ENCODE assay signal across 8 mouse cellular contexts in the genomic region with DNA sequence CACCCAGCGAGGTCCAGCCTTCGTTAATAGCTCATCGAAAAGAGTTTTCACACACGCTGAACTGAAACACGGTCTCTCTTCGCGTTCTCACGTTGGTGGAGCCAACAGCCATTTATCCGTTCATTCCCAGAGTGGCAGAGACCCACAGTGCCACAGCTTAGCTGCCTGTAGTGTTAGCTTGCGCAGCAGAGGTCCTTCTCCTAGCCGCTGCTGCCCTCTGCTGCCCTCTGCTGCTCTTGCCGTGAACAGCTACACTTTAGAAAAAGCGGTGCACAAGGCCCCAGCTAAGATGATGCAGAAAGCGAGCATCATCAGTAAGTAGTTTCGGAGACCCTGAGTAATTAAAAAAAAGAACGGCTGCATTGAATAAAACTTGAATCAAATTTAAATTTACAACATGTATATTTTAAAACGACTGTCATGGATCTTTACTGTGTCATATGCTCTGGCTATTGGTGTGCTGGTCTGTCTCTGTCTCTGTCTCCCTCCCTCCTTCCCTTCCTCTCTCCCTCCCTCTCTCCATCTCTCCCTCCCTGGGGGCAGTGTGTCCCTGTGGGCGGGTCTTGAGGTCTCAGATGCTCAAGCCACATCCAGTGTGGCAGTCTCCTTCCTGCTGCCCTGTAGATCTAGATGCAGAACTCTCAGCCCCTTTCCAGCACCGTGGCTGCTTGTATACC. TPM values are rescaled to one million over a fixed set of nuclear protein-coding genes. Genes with fewer than 3 reads are reported as not detected.
DNase-seq lines count a peak whose midpoint lies in the region; ATAC-seq and TF ChIP-seq lines count a peak whose summit lies in the region.

No protein-coding gene starts in this region.

- H3K9ac ChIP-seq in heart, adult 2 months (ENCODE audit: low read depth, low read length): no peak overlapping the region
- H3K9ac ChIP-seq in heart, embryonic 11.5 days (ENCODE audit: low read depth, low read length): no peak overlapping the region
- H3K9ac ChIP-seq in limb, embryonic 11.5 days (ENCODE audit: low read length): no peak overlapping the region
- H3K9ac ChIP-seq in midbrain, postnatal 0 days (replicated peaks; ENCODE audit: low read length, poor library complexity, severe bottlenecking): no peak overlapping the region

- TF ChIP-seq POLR2A in heart, adult 2 months (IDR thresholded peaks at IDR 0.05; ENCODE audit: insufficient read depth, low read depth, low read length): no peak
- TF ChIP-seq POLR2A in cortical plate, adult 2 months (IDR thresholded peaks at IDR 0.05; ENCODE audit: extremely low read depth, insufficient read depth, low read length): no peak
- no peak for TF ChIP-seq POLR2A in kidney, adult 2 months (IDR thresholded peaks at IDR 0.05; ENCODE audit: low read depth, low read length)

- no peaks in the 10 kb centered on the region for H3K27me3 ChIP-seq in heart, adult 2 months (ENCODE audit: control insufficient read depth, insufficient read depth, low read length)
- no peaks in the 10 kb centered on the region for H3K27me3 ChIP-seq in heart, embryonic 11.5 days (ENCODE audit: control insufficient read depth, insufficient read depth, low read length)
- H3K27me3 ChIP-seq in kidney, adult 2 months (replicated peaks; ENCODE audit: control insufficient read depth, insufficient read depth, low read length): no peaks in the 10 kb centered on the region
- no peaks in the 10 kb centered on the region for H3K27me3 ChIP-seq in limb, embryonic 11.5 days (ENCODE audit: control insufficient read depth, insufficient read depth, low read length)
- H3K27me3 ChIP-seq in midbrain, postnatal 0 days (ENCODE audit: insufficient read depth, low read length): no peaks in the 10 kb centered on the region

- no peak overlapping the region for H3K4me2 ChIP-seq in heart, embryonic 11.5 days
- H3K4me2 ChIP-seq in limb, embryonic 11.5 days (ENCODE audit: low read depth, severe bottlenecking): no peak overlapping the region
- peak overlapping the region; percentile 34; the same call in 1 of the 2 replicates for H3K4me2 ChIP-seq in midbrain, postnatal 0 days (ENCODE audit: low read depth, low read length, poor library complexity, severe bottlenecking)

- H3K36me3 ChIP-seq in heart, adult 2 months (ENCODE audit: control insufficient read depth, insufficient read depth, low read length): no peaks in the 10 kb centered on the region
- H3K36me3 ChIP-seq in heart, embryonic 11.5 days (ENCODE audit: control insufficient read depth, insufficient read depth, low read length): no peaks in the 10 kb centered on the region
- H3K36me3 ChIP-seq in kidney, adult 2 months (ENCODE audit: control insufficient read depth, insufficient read depth, low read length): no peaks in the 10 kb centered on the region
- no peaks in the 10 kb centered on the region for H3K36me3 ChIP-seq in limb, embryonic 11.5 days (ENCODE audit: control insufficient read depth, insufficient read depth, low read length)
- no peaks in the 10 kb centered on the region for H3K36me3 ChIP-seq in midbrain, postnatal 0 days (ENCODE audit: insufficient read depth, low read length)

- H3K9me3 ChIP-seq in heart, embryonic 11.5 days (replicated peaks; ENCODE audit: control insufficient read depth, low read length): no peaks in the 10 kb centered on the region
- no peaks in the 10 kb centered on the region for H3K9me3 ChIP-seq in limb, embryonic 11.5 days (ENCODE audit: control insufficient read depth, low read length)
- H3K9me3 ChIP-seq in midbrain, postnatal 0 days (ENCODE audit: low read length): no peaks in the 10 kb centered on the region

- H3K79me2 ChIP-seq in heart, adult 2 months (replicated peaks; ENCODE audit: control insufficient read depth, insufficient read depth, low read length): no peaks in the 10 kb centered on the region

- H3K4me1 ChIP-seq in heart, adult 2 months (ENCODE audit: control insufficient read depth, insufficient read depth, low read length): no peaks in the 10 kb centered on the region
- no peaks in the 10 kb centered on the region for H3K4me1 ChIP-seq in heart, embryonic 11.5 days (ENCODE audit: control insufficient read depth, insufficient read depth, low read length)
- peaks cover 3% of the 10 kb centered on the region for H3K4me1 ChIP-seq in cortical plate, adult 2 months (ENCODE audit: control insufficient read depth, insufficient read depth, low read length)
- no peaks in the 10 kb centered on the region for H3K4me1 ChIP-seq in kidney, adult 2 months (ENCODE audit: control insufficient read depth, insufficient read depth, low read length)
- H3K4me1 ChIP-seq in limb, embryonic 11.5 days (ENCODE audit: control insufficient read depth, insufficient read depth, low read length): no peaks in the 10 kb centered on the region
- H3K4me1 ChIP-seq in midbrain, postnatal 0 days (ENCODE audit: insufficient read depth, low read length): no peaks in the 10 kb centered on the region; the same call in 1 of the 2 replicates

- WGBS in heart, adult 2 months: 31% methylated on average over 19 of the region's 19 CpGs
- WGBS in heart, embryonic 11.5 days (ENCODE audit: insufficient replicate concordance): 28% methylated on average over 19 of the region's 19 CpGs
- WGBS in kidney, adult 2 months: 36% methylated on average over 19 of the region's 19 CpGs
- WGBS in limb, embryonic 11.5 days: 33% methylated on average over 19 of the region's 19 CpGs
- WGBS in midbrain, postnatal 0 days: 25% methylated on average over 19 of the region's 19 CpGs

- H3K27ac ChIP-seq in heart, adult 2 months: no peak overlapping the region
- H3K27ac ChIP-seq in heart, embryonic 11.5 days (ENCODE audit: low read depth, low read length): no peak overlapping the region
- no peak overlapping the region for H3K27ac ChIP-seq in cortical plate, adult 2 months (ENCODE audit: insufficient read depth, low read length)
- H3K27ac ChIP-seq in kidney, adult 2 months (ENCODE audit: insufficient read depth, low read depth, low read length): no peak overlapping the region
- no peak overlapping the region for H3K27ac ChIP-seq in limb, embryonic 11.5 days (replicated peaks; ENCODE audit: low read depth, low read length)
- no peak overlapping the region for H3K27ac ChIP-seq in midbrain, postnatal 0 days (ENCODE audit: low read depth, low read length)

- TF ChIP-seq EP300 in heart, adult 2 months (IDR thresholded peaks at IDR 0.05; ENCODE audit: insufficient read depth, low read depth, low read length): no peak

- DNase-seq in heart, adult 2 months: peak; percentile 61 to 78
- peak; percentile 71 for DNase-seq in gastrocnemius, postnatal 10 days
- DNase-seq in kidney, adult 2 months: peak; percentile 66
- peak; percentile 86 for DNase-seq in limb, embryonic 11.5 days (ENCODE audit: low spot score)
- peak; percentile 79 for DNase-seq in midbrain, postnatal 0 days (ENCODE audit: low spot score)
- peak; percentile 63 to 86 for DNase-seq in spleen, postnatal 4 days (ENCODE audit: low spot score in 2 of 2)

- peak; percentile 94 for TF ChIP-seq CTCF in heart, adult 2 months (IDR thresholded peaks at IDR 0.05)
- peak; percentile 83 for TF ChIP-seq CTCF in cortical plate, adult 2 months (IDR thresholded peaks at IDR 0.05; ENCODE audit: extremely low read depth, insufficient read depth, low read length)
- TF ChIP-seq CTCF in kidney, adult 2 months (conservative IDR thresholded peaks at IDR 0.05; ENCODE audit: insufficient read depth, insufficient read length, low read depth, low read length): peak; percentile 91
- TF ChIP-seq CTCF in midbrain, postnatal 0 days (IDR thresholded peaks at IDR 0.05): peak; percentile 93

- H3K4me3 ChIP-seq in heart, adult 2 months: no peak overlapping the region
- H3K4me3 ChIP-seq in heart, embryonic 11.5 days (ENCODE audit: low read depth, low read length): no peak overlapping the region
- H3K4me3 ChIP-seq in cortical plate, adult 2 months (ENCODE audit: insufficient read depth, low read length): no peak overlapping the region
- no peak overlapping the region for H3K4me3 ChIP-seq in kidney, adult 2 months (ENCODE audit: insufficient read depth, low read depth, low read length)
- H3K4me3 ChIP-seq in limb, embryonic 11.5 days (ENCODE audit: low read depth, low read length): no peak overlapping the region
- H3K4me3 ChIP-seq in midbrain, postnatal 0 days (ENCODE audit: low read depth, low read length): peak overlapping the region; percentile 21

- intact Hi-C loops in heart, adult 2 months (cut with DNase I): no loop called here

- ATAC-seq in heart, embryonic 11.5 days (replicated peaks; ENCODE audit: insufficient number of reproducible peaks, low FRiP score, low TSS enrichment): no peak
- peak; percentile 65; the same call in 1 of the 2 replicates for ATAC-seq in limb, embryonic 11.5 days (ENCODE audit: insufficient number of reproducible peaks, low FRiP score, low TSS enrichment, low read depth)
- ATAC-seq in midbrain, postnatal 0 days (ENCODE audit: low FRiP score): peak; percentile 59

RNA-seq across cellular contexts. Expression of a gene that starts 38.6 kb away (rescaled TPM):
- 10 to 100 TPM; 11.4 to 15.6 TPM for total RNA-seq in heart, adult 2 months (2021)
- polyA plus RNA-seq in heart, adult 2 months (2012; rRNA removed): 5.2 and 5.7 TPM in 2 replicates
- polyA plus RNA-seq in heart, embryonic 11.5 days (2014; fragmentation: Nextera tagmentation; extraction: Ambion mirVana): 11.7 and 12.8 TPM in 2 replicates
- 4.1 and 5.2 TPM in 2 replicates for polyA plus RNA-seq in cortical plate, adult 2 months (2012; rRNA removed)
- 1 to 10 TPM; 1.1 to 3.3 TPM for total RNA-seq in gastrocnemius, postnatal 10 days (2021)
- polyA plus RNA-seq in kidney, adult 2 months (2012; rRNA removed): 7.1 and 7.4 TPM in 2 replicates
- 4.1 and 5.1 TPM in 2 replicates for polyA plus RNA-seq in limb, embryonic 11.5 days (2014; fragmentation: Nextera tagmentation; extraction: Ambion mirVana)
- 1.2 and 1.9 TPM in 2 replicates for total RNA-seq in midbrain, postnatal 0 days (2014; rRNA removed)
- 1.8 and 2.4 TPM in 2 replicates for polyA plus RNA-seq in midbrain, postnatal 0 days (2015; fragmentation: Nextera tagmentation; extraction: Ambion mirVana)
